ENCODE assay signal across 8 mouse cellular contexts in the genomic region with DNA sequence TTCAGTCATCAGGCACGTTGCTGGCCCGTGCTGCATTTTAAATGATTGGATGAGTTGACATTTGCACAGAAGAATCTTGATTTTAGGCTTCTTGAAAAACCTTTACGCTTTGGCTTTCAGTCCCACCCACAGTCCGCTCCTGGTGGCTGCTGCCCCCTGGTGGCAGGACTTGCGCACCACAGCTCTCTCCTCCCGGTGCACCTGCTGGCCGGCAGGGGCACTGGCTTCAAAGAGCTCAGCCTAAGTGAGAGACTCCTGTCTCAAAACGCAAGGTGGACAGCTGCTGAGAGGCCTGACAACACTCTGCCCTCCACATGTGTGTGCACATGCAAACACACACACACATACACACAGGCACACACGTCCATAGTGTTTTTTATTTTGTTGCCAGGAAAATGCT. TPM values are rescaled to one million over a fixed set of nuclear protein-coding genes. Genes with fewer than 3 reads are reported as not detected.
A peak's percentile ranks its signal among the peaks of the same experiment; 100 is the strongest.
DNase-seq lines count a peak whose midpoint lies in the region; ATAC-seq lines count a peak whose summit lies in the region.

No protein-coding gene starts in this region.

- H3K9ac ChIP-seq in hindbrain, embryonic 14.5 days, result no peak overlapping the region

- peak; percentile 69 for ATAC-seq in hindbrain, embryonic 14.5 days (ENCODE audit: low FRiP score)

- no peaks in the 10 kb centered on the region for H3K9me3 ChIP-seq in hindbrain, embryonic 14.5 days (ENCODE audit: control insufficient read depth, low read length)

- H3K4me1 ChIP-seq in hindbrain, embryonic 14.5 days (replicated peaks; ENCODE audit: control insufficient read depth, insufficient read depth, low read length), result peaks cover 18% of the 10 kb centered on the region

- H3K36me3 ChIP-seq in hindbrain, embryonic 14.5 days (replicated peaks; ENCODE audit: control insufficient read depth, insufficient read depth), result peaks cover 46% of the 10 kb centered on the region

- H3K27ac ChIP-seq in hindbrain, embryonic 14.5 days, result peak overlapping the region; percentile 60; the same call in 1 of the 2 replicates

- no peak overlapping the region for H3K4me3 ChIP-seq in hindbrain, embryonic 14.5 days (replicated peaks; ENCODE audit: low read length)

- H3K27me3 ChIP-seq in hindbrain, embryonic 14.5 days (ENCODE audit: control insufficient read depth, insufficient read depth, low read length), result no peaks in the 10 kb centered on the region

- WGBS in hindbrain, embryonic 14.5 days, result 8% methylated on average over 9 of the region's 9 CpGs

- peak; percentile 90 for DNase-seq in NIH3T3 (ENCODE audit: low read depth)
- peak; percentile 94 for DNase-seq in cerebellum, adult 9-11 months
- peak; percentile 82 to 93 for DNase-seq in frontal cortex, postnatal 14 days (ENCODE audit: low spot score in 2 of 2)
- DNase-seq in hindbrain, embryonic 14.5 days (ENCODE audit: low spot score), result peak; percentile 93
- DNase-seq in layer of hippocampus, postnatal 36 days, result peak; percentile 91 to 93
- DNase-seq in lung, postnatal 25 days (ENCODE audit: low spot score), result peak; percentile 92
- DNase-seq in retina, embryonic 14.5 days (ENCODE audit: low spot score), result peak; percentile 91
- DNase-seq in thymus, postnatal 36 days, result peak; percentile 90 to 94

- H3K4me2 ChIP-seq in hindbrain, embryonic 14.5 days (replicated peaks), result no peak overlapping the region

RNA-seq across cellular contexts. Expression of gene Stmn1, which starts 9.9 kb away (rescaled TPM):
- 5,273 and 5,278 TPM in 2 replicates for polyA plus RNA-seq in hindbrain, embryonic 14.5 days (2014; fragmentation: Nextera tagmentation; extraction: Ambion mirVana)
- total RNA-seq in layer of hippocampus, postnatal 36 days (2021), result 100 to 1,000 TPM; 338 to 365 TPM

RNA-seq across cellular contexts. Expression of gene Paqr7, which starts 18.5 kb away (rescaled TPM):
- polyA plus RNA-seq in hindbrain, embryonic 14.5 days (2014; fragmentation: Nextera tagmentation; extraction: Ambion mirVana), result 11.5 and 12.4 TPM in 2 replicates
- 10 to 100 TPM; 63.6 to 69.1 TPM for total RNA-seq in layer of hippocampus, postnatal 36 days (2021)

RNA-seq across cellular contexts. Expression of gene Aunip, which starts 32.8 kb away (rescaled TPM):
- 0.40 and 0.91 TPM in 2 replicates for polyA plus RNA-seq in hindbrain, embryonic 14.5 days (2014; fragmentation: Nextera tagmentation; extraction: Ambion mirVana)
- total RNA-seq in layer of hippocampus, postnatal 36 days (2021), result 1 to 10 TPM in 1 of 2 experiments, not detected in 1; 1.3 TPM

RNA-seq across cellular contexts. Expression of gene Mtfr1l, which starts 57.2 kb away (rescaled TPM):
- 184 and 202 TPM in 2 replicates for polyA plus RNA-seq in hindbrain, embryonic 14.5 days (2014; fragmentation: Nextera tagmentation; extraction: Ambion mirVana)
- total RNA-seq in layer of hippocampus, postnatal 36 days (2021), result 10 to 100 TPM; 63.2 to 64.7 TPM
